Mouse (Mus musculus) megakaryocyte, embryonic 14.5 days (primary cell): ENCODE data around the gene Tshz2.

Experiments
- FLI1 ChIP-seq: IDR thresholded peaks from 2 replicates; pipeline ENCODE4 v1.6.1; 2012; ENCODE audit warnings: low read length, inconsistent platforms, mixed read lengths
- GATA1 ChIP-seq: IDR thresholded peaks from 3 replicates; pipeline ENCODE4 v1.6.1; 2012; ENCODE audit warnings: mixed read lengths, low read length, inconsistent platforms, borderline replicate concordance

DNA sequence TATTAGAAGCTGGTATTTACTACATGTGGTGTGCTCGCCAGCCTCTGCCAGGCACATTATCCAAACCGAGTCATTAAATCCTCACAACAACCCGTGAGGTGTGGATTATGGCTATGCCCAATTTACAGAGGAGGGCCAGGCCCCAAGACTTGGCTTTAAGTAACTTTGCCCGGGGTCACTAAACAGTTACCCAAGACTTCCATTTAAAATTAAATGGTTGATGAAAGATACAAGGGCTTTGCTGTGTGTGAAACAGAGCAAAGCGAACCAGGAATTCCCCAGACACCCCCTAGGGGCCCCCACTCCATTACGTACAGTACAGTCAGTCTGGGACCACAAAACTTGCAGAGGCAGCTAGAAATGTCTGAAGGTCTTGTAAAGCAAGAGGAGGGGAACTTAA, 210.7 kb downstream of the Tshz2 start:
- no peak for TF ChIP-seq GATA1
- no peak for TF ChIP-seq FLI1
